Mouse (Mus musculus): ENCODE results near the gene Foxo6. TPM values are rescaled to one million over a fixed set of nuclear protein-coding genes. Genes with fewer than 3 reads are reported as not detected.

Foxo6 gene
- total RNA-seq, 2 experiments from 2014 or later: 6.1 to 8.3 TPM

GRCm38 (mm10) chr4:120242783-120243262, 44.3 kb downstream of the Foxo6 start:
- peak; percentile 73 for DNase-seq

DNA sequence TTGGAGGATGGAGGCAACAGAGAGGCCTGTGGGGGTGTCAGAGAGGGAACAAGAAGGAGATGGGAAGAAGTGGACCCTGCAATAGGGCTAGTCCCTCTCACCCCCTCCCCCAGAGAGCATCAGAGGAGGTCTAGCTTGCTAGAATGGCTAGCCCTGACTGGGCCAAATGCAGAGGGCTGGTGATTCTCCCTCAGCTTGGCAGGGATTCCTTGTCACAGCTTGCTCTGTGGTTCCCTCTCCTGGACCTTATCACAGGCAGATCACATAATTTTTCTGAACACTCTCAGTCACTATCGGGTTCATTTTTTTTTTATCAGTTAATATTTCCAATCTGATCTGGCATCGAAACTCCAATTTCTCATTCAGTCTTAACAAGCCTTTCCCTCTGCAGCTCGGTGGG, 46.0 kb downstream of the Foxo6 start:
- DNase-seq: no peak

- DNase-seq: no peak
Observed at GRCm38 (mm10) chr4:120239419-120239818, 47.7 kb downstream of the Foxo6 start.

DNA sequence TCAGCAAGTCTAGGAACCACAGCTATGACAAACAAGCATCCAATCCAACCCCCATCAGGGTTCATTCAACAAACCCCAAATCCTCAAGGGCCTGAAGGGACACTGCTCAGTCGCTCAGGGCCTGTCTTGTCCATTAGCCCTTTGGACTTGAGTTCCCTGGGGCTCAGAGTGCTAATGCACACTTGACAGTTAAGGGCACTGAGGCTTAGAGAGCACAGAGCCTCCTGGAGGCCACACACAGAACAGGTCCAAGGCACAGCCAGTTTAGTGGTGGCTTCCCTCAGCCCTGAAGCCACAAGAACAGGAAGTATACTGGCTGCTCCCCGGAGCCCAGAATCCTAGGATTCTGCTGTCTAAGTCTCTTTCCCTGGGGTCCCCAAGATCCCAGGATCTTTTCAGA, 53.9 kb downstream of the Foxo6 start:
- no peak for DNase-seq

- DNase-seq: no peak
Observed at GRCm38 (mm10) chr4:120232541-120232940, 54.6 kb downstream of the Foxo6 start.

- DNase-seq: no peak
Observed at GRCm38 (mm10) chr4:120231982-120232381, 55.2 kb downstream of the Foxo6 start.

DNA sequence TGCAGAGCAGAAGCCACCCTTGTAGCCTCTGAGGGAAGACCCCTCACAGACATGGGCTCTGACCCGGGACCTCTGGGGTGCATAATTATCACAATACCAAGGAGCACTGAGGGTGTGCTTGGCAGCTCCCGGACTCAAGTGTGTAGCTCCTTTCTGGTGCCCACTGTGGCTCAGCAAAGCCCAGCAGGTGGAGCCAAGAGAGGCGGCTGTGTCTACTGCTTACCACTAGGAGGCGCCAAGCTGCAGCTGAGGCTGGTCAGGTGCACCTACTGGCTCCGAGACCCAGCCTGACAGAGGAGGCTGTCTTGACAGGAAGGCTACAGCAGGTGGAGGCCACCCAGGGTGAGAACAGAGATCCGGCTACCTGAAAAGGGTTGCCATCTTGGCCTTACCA, 56.9 kb downstream of the Foxo6 start:
- peak; percentile 87 for DNase-seq

GRCm38 (mm10) chr4:120229505-120230255, 57.5 kb downstream of the Foxo6 start:
- DNase-seq: no peak

- DNase-seq: no peak
Observed at GRCm38 (mm10) chr4:120228613-120229012, 58.5 kb downstream of the Foxo6 start.

- no peak for DNase-seq
Observed at GRCm38 (mm10) chr4:120227224-120227623, 59.9 kb downstream of the Foxo6 start.

GRCm38 (mm10) chr4:120226682-120227081, 60.5 kb downstream of the Foxo6 start:
- peak; percentile 31 for DNase-seq

- peak; percentile 84 for DNase-seq
Observed at GRCm38 (mm10) chr4:120225135-120225780, 61.9 kb downstream of the Foxo6 start.

- peak; percentile 44 for DNase-seq
Observed at GRCm38 (mm10) chr4:120223805-120224204, 63.3 kb downstream of the Foxo6 start.

DNA sequence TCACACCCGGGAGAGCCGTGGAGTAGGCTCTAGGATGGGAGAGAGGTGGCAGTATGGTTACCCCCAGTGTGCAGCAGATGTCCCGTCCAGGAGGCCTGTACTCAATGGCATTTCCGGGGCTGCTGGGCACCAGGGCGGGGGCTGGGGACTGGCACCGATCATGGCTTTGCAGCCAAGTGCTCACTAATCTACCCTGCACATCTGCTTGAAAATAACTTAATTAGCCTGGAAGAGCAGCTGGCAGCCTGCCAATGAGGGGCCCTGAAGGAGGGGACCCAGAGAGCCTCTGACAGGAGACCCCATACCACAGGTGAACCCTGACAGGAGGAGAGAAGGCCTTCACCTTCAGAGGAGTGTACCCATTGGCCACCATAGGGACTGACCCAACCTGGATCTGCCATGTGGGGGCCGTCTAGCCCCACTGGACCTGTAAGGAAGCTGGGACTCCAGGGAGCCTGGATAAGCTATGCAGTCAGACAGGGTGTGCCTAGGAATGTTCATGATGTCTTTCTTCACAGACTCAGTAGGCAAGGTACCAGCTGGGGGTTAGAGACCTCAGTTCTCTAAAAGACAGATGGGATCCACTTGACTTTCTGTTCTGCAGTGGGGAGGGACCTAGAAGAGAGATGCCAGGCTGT, 63.9 kb downstream of the Foxo6 start:
- no peak for DNase-seq

DNA sequence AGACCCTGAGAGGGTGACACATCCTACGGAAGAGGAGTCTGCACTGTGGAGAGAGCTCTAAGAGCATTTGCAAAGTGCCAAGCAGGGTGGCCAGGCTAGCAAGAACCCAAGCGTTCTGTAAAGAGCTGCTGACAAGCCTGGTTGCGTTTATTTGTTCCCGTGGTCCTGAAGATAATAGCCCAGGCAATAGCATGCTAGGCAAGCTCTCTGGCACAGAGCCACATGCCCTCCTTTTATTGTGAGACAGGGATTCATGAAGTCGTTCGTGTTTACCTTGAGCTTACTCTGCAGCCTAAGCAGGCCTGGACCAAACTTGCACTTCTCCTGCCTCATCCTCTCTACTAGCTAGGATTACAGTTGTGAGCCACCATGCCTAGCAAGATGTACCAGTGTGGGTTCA, 65.4 kb downstream of the Foxo6 start:
- DNase-seq: no peak

GRCm38 (mm10) chr4:120218878-120219277, 68.3 kb downstream of the Foxo6 start:
- peak; percentile 47 for DNase-seq

Other genes starting within 250 kb of the Foxo6 start
- gene AL607142.1, start 222.4 kb downstream of the Foxo6 start, total RNA-seq (2021): not detected
- not detected for gene Edn2, start 126.1 kb downstream of the Foxo6 start, total RNA-seq (2021)
- gene Scmh1, start 117.9 kb upstream of the Foxo6 start, total RNA-seq (2021): 100 to 1,000 TPM; 104 to 106 TPM
- under 1 TPM; 0.24 to 0.54 TPM for gene Slfnl1, start 244.9 kb upstream of the Foxo6 start, total RNA-seq (2021)